Mouse (Mus musculus) C2C12 (cell line): Measurements from ENCODE around the gene Ap4s1.

Experiments used
- CTCF ChIP-seq: IDR thresholded peaks from one replicate; pipeline ENCODE4 v1.5.1; 2011; ENCODE audit not compliant: control insufficient read depth, insufficient read depth, insufficient read length
- FOSL1 ChIP-seq: IDR thresholded peaks from one replicate; pipeline ENCODE4 v1.8.0; 2011; ENCODE audit warnings: mild to moderate bottlenecking, low read length; ENCODE audit not compliant: poor library complexity, insufficient read depth, severe bottlenecking
- MAX ChIP-seq: IDR thresholded peaks from one replicate; pipeline ENCODE4 v1.6.1; 2011; ENCODE audit warnings: mild to moderate bottlenecking, control low read depth
- MYOG ChIP-seq: IDR thresholded peaks from one replicate; pipeline ENCODE4 v1.6.1; 2011; ENCODE audit not compliant: control insufficient read depth, insufficient read length; ENCODE audit errors: extremely low read depth
- USF1 ChIP-seq: IDR thresholded peaks from one replicate; pipeline ENCODE4 v1.6.1; 2011; ENCODE audit warnings: low read depth, mild to moderate bottlenecking, control low read depth, moderate library complexity

GRCm38 (mm10) chr12:51755938-51756598 lies 65.2 kb downstream of the Ap4s1 start:
- TF ChIP-seq CTCF (no peak), USF1 (no peak), MAX (no peak), FOSL1 (no peak), MYOG (no peak)
